8 mouse cellular contexts compared by ENCODE assay signal in genomic region chr9:14500916-14501424, GRCm38 (mm10). TPM values are rescaled to one million over a fixed set of nuclear protein-coding genes. Genes with fewer than 3 reads are reported as not detected.
DNase-seq lines count a peak whose midpoint lies in the region; ATAC-seq and TF ChIP-seq lines count a peak whose summit lies in the region.

No protein-coding gene starts in this region.

- no peaks in the 10 kb centered on the region for H3K27me3 ChIP-seq in forebrain, embryonic 11.5 days (ENCODE audit: control insufficient read depth, insufficient read depth, low read length)
- no peaks in the 10 kb centered on the region for H3K27me3 ChIP-seq in liver, embryonic 13.5 days

- H3K4me2 ChIP-seq in forebrain, embryonic 11.5 days (ENCODE audit: low read depth, low read length, severe bottlenecking) = peak overlapping the region; percentile 65
- peak overlapping the region; percentile 82 for H3K4me2 ChIP-seq in liver, embryonic 13.5 days

- intact Hi-C loops in gastrocnemius, adult 2 months (cut with DNase I) = loop anchor here (5.0 kb wide), 2 partner anchors 286 to 674 kb away; partner anchors contain the start of genes Cep57 and Fam76b

- TF ChIP-seq CTCF in gastrocnemius, adult 2 months (IDR thresholded peaks at IDR 0.05) = no peak

- no peak for ATAC-seq in forebrain, embryonic 11.5 days (replicated peaks; ENCODE audit: low FRiP score)
- no peak for ATAC-seq in liver, embryonic 13.5 days (ENCODE audit: low read depth)
- no peak for ATAC-seq in erythroid progenitor cell, adult 5-6 weeks (replicated peaks; ENCODE audit: low FRiP score, poor library complexity, severe bottlenecking)

- H3K4me1 ChIP-seq in forebrain, embryonic 11.5 days (replicated peaks; ENCODE audit: control insufficient read depth, insufficient read depth, low read length) = 0 out of 2 replicates have a peak, but pooled peaks cover 3% of the 10 kb centered on the region
- peaks cover 13% of the 10 kb centered on the region for H3K4me1 ChIP-seq in liver, embryonic 13.5 days (replicated peaks)

- 7% methylated on average over 10 of the region's 10 CpGs for WGBS in forebrain, embryonic 11.5 days
- 3% methylated on average over 10 of the region's 10 CpGs for WGBS in liver, embryonic 13.5 days (ENCODE audit: insufficient replicate concordance)

- no peaks in the 10 kb centered on the region for H3K9me3 ChIP-seq in forebrain, embryonic 11.5 days (ENCODE audit: control insufficient read depth, low read length)
- no peaks in the 10 kb centered on the region for H3K9me3 ChIP-seq in liver, embryonic 13.5 days (replicated peaks)

- DNase-seq in gastrocnemius, adult 2 months = no peak
- DNase-seq in gastrocnemius, postnatal 25 days = no peak
- DNase-seq in 416B (ENCODE audit: low read depth) = peak; percentile 49
- no peak for DNase-seq in forebrain, embryonic 11.5 days (ENCODE audit: low spot score)
- no peak for DNase-seq in liver, embryonic 13.5 days
- DNase-seq in frontal cortex, postnatal 25 days (ENCODE audit: low spot score in 2 of 2) = no peak
- DNase-seq in kidney, adult 18-20 months = no peak

- H3K36me3 ChIP-seq in forebrain, embryonic 11.5 days (ENCODE audit: control insufficient read depth, insufficient read depth, low read length) = peaks cover under 1% of the 10 kb centered on the region; the same call in 1 of the 2 replicates
- H3K36me3 ChIP-seq in liver, embryonic 13.5 days = peaks cover 38% of the 10 kb centered on the region

- H3K27ac ChIP-seq in gastrocnemius, adult 2 months = peak overlapping the region; percentile 91
- no peak overlapping the region for H3K27ac ChIP-seq in forebrain, embryonic 11.5 days (ENCODE audit: low read depth, low read length)
- no peak overlapping the region for H3K27ac ChIP-seq in liver, embryonic 13.5 days

- H3K4me3 ChIP-seq in gastrocnemius, adult 2 months = peak overlapping the region; percentile 80
- peak overlapping the region; percentile 72 for H3K4me3 ChIP-seq in forebrain, embryonic 11.5 days (ENCODE audit: low read depth, low read length)
- H3K4me3 ChIP-seq in liver, embryonic 13.5 days (replicated peaks) = peak overlapping the region; percentile 94

- H3K9ac ChIP-seq in forebrain, embryonic 11.5 days (ENCODE audit: low read length) = peak overlapping the region; percentile 82
- peak overlapping the region; percentile 84 for H3K9ac ChIP-seq in liver, embryonic 13.5 days

RNA-seq across cellular contexts. Expression of gene Cwc15, which starts 0.6 kb away (rescaled TPM):
- total RNA-seq in gastrocnemius, adult 2 months (2021) = 100 to 1,000 TPM; 101 TPM
- total RNA-seq in gastrocnemius, postnatal 25 days (2021) = 10 to 100 TPM; 87.5 to 87.9 TPM
- 172 and 203 TPM in 2 replicates for polyA plus RNA-seq in forebrain, embryonic 11.5 days (2014; fragmentation: Nextera tagmentation; extraction: Ambion mirVana)
- polyA plus RNA-seq in liver, embryonic 13.5 days (2015; fragmentation: Nextera tagmentation; extraction: Ambion mirVana) = 86.3 and 104 TPM in 2 replicates
- total RNA-seq in erythroid progenitor cell, adult 5-6 weeks (2015; ENCODE audit: low replicate concordance) = 77.8 and 93.1 TPM in 2 replicates
- 81.4 and 94.3 TPM in 2 replicates for total RNA-seq in erythroid progenitor cell, adult 5-6 weeks (2017; ENCODE audit: low replicate concordance)

RNA-seq across cellular contexts. Expression of gene Kdm4d, which starts 0.7 kb away (rescaled TPM):
- total RNA-seq in gastrocnemius, adult 2 months (2021) = not detected
- total RNA-seq in gastrocnemius, postnatal 25 days (2021) = not detected
- polyA plus RNA-seq in forebrain, embryonic 11.5 days (2014; fragmentation: Nextera tagmentation; extraction: Ambion mirVana) = 0.33 TPM in 1 of 2 replicates, not detected in the other
- 0.05 TPM in 2 replicates for polyA plus RNA-seq in liver, embryonic 13.5 days (2015; fragmentation: Nextera tagmentation; extraction: Ambion mirVana)
- total RNA-seq in erythroid progenitor cell, adult 5-6 weeks (2015; ENCODE audit: low replicate concordance) = not detected in 2 replicates
- 0.13 TPM in 1 of 2 replicates, not detected in the other for total RNA-seq in erythroid progenitor cell, adult 5-6 weeks (2017; ENCODE audit: low replicate concordance)
